Mouse (Mus musculus) heart, embryonic 14.5 days (tissue): ENCODE measurements around the gene Pigz. TPM values are rescaled to one million over a fixed set of nuclear protein-coding genes. Genes with fewer than 3 reads are reported as not detected.
A peak's percentile ranks its signal among the peaks of the same experiment; 100 is the strongest.

Experiments
- ATAC-seq: fragments of 200-750 bp; cut with Nextera tagmentation; 2 replicates; pipeline ENCODE4 v1.8.0; 2017; ENCODE audit warnings: low read depth, moderate TSS enrichment; ENCODE audit not compliant: insufficient number of reproducible peaks, insufficient read depth, low FRiP score
- H3K27ac ChIP-seq, 2 experiments: fragments of 200-500 bp in 1 of 2; fragments of 300-500 bp in 1 of 2; sonication (generic) in 1 of 2; replicated peaks in 1 of 2; 2 replicates each; pipeline ENCODE4 v1.5.1; 2012 to 2014; ENCODE audit warnings: low read depth in 2 of 2, low read length in 2 of 2, control low read depth in 1 of 2, mild to moderate bottlenecking in 1 of 2, mixed read lengths in 1 of 2; ENCODE audit not compliant: control insufficient read depth in 1 of 2, insufficient read depth in 1 of 2
- H3K27me3 ChIP-seq: fragments of 300-500 bp; sonication (generic); 2 replicates; pipeline ENCODE4 v1.6.1; 2014; ENCODE audit warnings: mild to moderate bottlenecking, low read length, control low read depth; ENCODE audit not compliant: control insufficient read depth, insufficient read depth
- H3K36me3 ChIP-seq: fragments of 300-500 bp; sonication (generic); 2 replicates; pipeline ENCODE4 v1.6.1; 2014; ENCODE audit warnings: mild to moderate bottlenecking, control low read depth, low read length, mixed read lengths; ENCODE audit not compliant: control insufficient read depth, insufficient read depth
- H3K4me1 ChIP-seq, 2 experiments: fragments of 200-500 bp in 1 of 2; fragments of 300-500 bp in 1 of 2; sonication (generic) in 1 of 2; 2 replicates each; pipeline ENCODE4 v1.6.1; 2012 to 2014; ENCODE audit warnings: low read length in 2 of 2, control low read depth in 1 of 2, mixed read lengths in 1 of 2; ENCODE audit not compliant: control insufficient read depth in 2 of 2, insufficient read depth in 2 of 2
- H3K4me2 ChIP-seq: fragments of 300-500 bp; sonication (generic); 2 replicates; pipeline ENCODE4 v1.6.1; 2014; ENCODE audit warnings: mild to moderate bottlenecking, low read length
- H3K4me3 ChIP-seq, 2 experiments: fragments of 200-500 bp in 1 of 2; fragments of 300-500 bp in 1 of 2; sonication (generic) in 1 of 2; 2 replicates each; pipeline ENCODE4 v1.5.1; 2012 to 2014; ENCODE audit warnings: low read length in 2 of 2, mild to moderate bottlenecking in 2 of 2, control low read depth in 1 of 2, low read depth in 1 of 2, moderate library complexity in 1 of 2; ENCODE audit not compliant: control insufficient read depth in 1 of 2, insufficient read depth in 1 of 2
- H3K9ac ChIP-seq: fragments of 300-500 bp; sonication (generic); 2 replicates; pipeline ENCODE4 v1.6.1; 2014; ENCODE audit warnings: mild to moderate bottlenecking, low read length
- H3K9me3 ChIP-seq: fragments of 300-500 bp; sonication (generic); 2 replicates; pipeline ENCODE4 v1.6.1; 2016; ENCODE audit warnings: low read length, control low read depth; ENCODE audit not compliant: control insufficient read depth
- WGBS: fragments of 180-500 bp; shearing (Covaris S2); extraction: QIAGEN DNeasy Blood & Tissue Kit; methylation state at CpG from one replicate; pipeline ENCODE4 v1.1.7; 2014; 5-methylcytosine and 5-hydroxymethylcytosine counted together
- polyA plus RNA-seq: library from polyadenylated mRNA; unstranded; fragments of >200 nt; fragmentation: Nextera tagmentation; extraction: Ambion mirVana; gene quantifications from 2 replicates; pipeline ENCODE4 v1.2.1, GENCODE M21; 2014

The Pigz gene
- polyA plus RNA-seq, 1 experiment from 2014 or later, result 0.12 TPM

DNA sequence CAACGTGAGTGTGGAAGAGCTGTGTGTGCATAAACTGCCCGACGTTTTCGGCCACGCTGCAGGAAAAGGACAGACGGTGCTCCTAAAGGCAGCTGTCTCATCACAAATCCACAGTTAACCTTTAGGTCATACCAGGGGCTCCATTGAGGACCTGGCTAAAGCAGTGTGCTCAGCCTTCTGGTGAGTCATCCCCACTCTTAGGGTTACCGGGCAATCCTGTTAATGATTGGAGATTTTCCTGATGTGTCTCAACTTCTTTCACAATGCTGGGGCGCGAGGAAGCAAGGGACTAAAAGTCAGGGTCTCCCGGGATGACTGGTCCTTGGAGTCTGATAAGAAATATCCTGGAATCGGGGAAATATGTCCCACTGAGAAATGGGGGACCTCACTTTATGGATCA lies 15.9 kb upstream of the Pigz start:
- no peak overlapping the region for H3K4me2 ChIP-seq
- H3K9me3 ChIP-seq, result no peaks in the 10 kb centered on the region
- H3K4me3 ChIP-seq, result no peak overlapping the region
- H3K27ac ChIP-seq, result no peak overlapping the region
- peaks cover 0 to 3% of the 10 kb centered on the region in 2 experiments; a peak in 1 of 4 replicates for H3K4me1 ChIP-seq
- H3K27me3 ChIP-seq, result 0 out of 2 replicates have a peak, but pooled peaks cover 5% of the 10 kb centered on the region
- WGBS, result 64% methylated on average over 11 of the region's 11 CpGs
- H3K36me3 ChIP-seq, result no peaks in the 10 kb centered on the region
- no peak overlapping the region for H3K9ac ChIP-seq
- no peak for ATAC-seq

DNA sequence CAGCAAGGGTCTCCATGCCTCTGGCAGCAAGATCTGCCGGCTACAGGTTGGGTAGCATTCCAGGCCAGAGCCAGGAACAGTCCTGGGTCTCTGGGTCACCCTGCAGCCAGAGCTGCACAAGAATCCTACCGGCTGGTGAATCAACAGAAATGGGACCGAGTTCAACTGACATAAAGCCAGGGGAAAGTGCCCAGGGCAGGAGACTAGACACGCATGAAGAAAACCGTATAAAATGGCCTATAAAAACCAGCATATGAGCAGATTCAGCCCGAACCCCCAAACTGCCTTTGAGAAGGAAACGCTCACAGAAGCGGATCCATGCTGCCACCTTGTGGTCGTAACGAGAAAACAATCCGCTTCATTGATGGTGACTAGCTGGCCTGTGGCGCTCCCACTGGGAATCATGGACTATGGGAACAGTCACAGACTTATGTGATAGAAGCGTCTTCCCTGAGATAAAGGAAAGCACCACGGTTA lies 15.4 kb upstream of the Pigz start:
- no peak for ATAC-seq
- Histone ChIP-seq H3K4me3 (peak overlapping the region in 1 of 2 experiments; percentile 29; a peak in 1 of 4 replicates), H3K9ac (peak overlapping the region; percentile 49; the same call in 1 of the 2 replicates), H3K36me3 (no peaks in the 10 kb centered on the region), H3K27ac (no peak overlapping the region), H3K27me3 (0 out of 2 replicates have a peak, but pooled peaks cover 5% of the 10 kb centered on the region), H3K9me3 (no peaks in the 10 kb centered on the region), H3K4me1 (peaks cover 0 to 3% of the 10 kb centered on the region in 2 experiments; a peak in 1 of 4 replicates), H3K4me2 (peak overlapping the region; percentile 56)
- 4% methylated on average over 14 of the region's 14 CpGs for WGBS

DNA sequence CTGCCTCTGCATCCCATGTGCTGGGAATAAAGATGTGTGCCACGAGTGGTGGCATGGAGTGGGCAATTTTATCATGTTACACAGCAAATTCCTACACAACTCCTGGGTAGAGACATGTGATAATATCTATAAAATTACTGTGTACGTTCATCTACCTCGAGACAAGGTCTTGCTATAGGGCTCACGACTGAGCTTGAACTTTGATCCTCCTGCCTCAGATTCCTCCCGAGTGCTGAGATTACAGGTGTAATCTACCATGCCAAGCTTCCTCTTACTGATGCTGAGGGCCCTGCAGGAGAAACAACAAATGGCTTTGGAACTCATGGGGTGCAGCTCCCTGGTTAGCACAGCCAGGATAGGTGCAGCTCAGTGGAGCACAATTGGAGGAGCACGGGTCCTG lies 9.3 kb upstream of the Pigz start:
- Histone ChIP-seq H3K9me3 (no peaks in the 10 kb centered on the region), H3K27ac (no peak overlapping the region), H3K4me3 (no peak overlapping the region), H3K4me1 (peaks cover 3 to 5% of the 10 kb centered on the region in 2 experiments; a peak in 3 of 4 replicates), H3K4me2 (no peak overlapping the region), H3K36me3 (no peaks in the 10 kb centered on the region), H3K27me3 (no peaks in the 10 kb centered on the region), H3K9ac (no peak overlapping the region)
- ATAC-seq, result no peak
- WGBS, result 85% methylated on average over 6 of the region's 6 CpGs

DNA sequence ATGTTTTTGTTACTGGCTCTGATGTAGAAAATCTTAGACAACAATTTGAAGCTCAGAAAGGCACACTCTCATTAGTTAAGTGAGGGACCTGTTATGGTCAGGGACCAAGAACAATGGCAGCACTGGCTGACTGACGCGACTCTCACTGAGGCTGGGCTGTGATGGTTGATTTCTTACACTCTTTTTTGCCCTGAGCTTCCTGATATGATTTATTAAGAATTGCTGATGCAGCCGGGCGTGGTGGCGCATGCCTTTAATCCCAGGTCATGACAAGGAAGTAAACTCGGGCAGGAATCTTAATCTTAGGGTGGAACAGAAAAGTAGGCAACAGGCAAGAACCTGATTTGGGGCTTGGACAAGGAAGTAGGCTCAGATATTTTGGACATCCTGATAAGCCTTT lies 7.6 kb upstream of the Pigz start:
- no peak overlapping the region for H3K9ac ChIP-seq
- 82% methylated on average over 6 of the region's 6 CpGs for WGBS

DNA sequence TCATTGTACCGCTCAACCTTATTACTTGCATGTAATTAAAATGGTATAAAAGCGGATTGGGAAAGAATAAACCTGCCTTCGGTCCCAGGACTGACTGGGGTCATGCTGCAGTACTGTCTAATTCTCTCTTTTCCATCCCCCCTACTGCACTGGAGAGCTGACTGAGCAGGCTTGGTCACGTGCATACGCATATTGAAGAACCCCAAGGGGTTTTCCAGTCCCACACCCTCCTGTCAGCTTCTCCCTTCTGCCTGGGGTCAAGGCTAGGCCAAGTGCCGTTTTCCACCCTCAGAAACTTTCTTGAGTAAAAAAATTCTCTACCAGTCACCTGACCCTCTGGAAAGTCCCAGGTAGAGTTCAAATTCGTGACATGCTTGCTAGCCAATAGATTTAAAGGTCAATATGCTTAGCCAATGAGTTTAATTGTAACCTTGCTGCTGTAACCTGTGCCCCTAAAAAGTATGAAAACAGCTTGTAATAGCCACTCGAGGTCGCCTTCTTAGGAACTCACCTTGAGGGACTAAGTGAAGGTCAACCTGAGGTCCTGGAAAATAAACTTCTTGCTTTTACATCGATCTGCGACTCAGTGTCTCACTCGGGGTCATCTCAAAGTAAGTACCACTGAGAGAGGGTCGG lies 7.0 kb upstream of the Pigz start:
- Histone ChIP-seq H3K9ac (no peak overlapping the region), H3K4me1 (peaks cover 3 to 5% of the 10 kb centered on the region in 2 experiments; a peak in 3 of 4 replicates), H3K27me3 (no peaks in the 10 kb centered on the region), H3K4me3 (no peak overlapping the region), H3K9me3 (no peaks in the 10 kb centered on the region), H3K36me3 (no peaks in the 10 kb centered on the region), H3K4me2 (no peak overlapping the region), H3K27ac (no peak overlapping the region)
- ATAC-seq, result no peak
- WGBS, result 87% methylated on average over 13 of the region's 13 CpGs

More for the DNA sequence above, 7.6 kb upstream of the Pigz start:
- Histone ChIP-seq H3K4me3 (no peak overlapping the region), H3K4me2 (no peak overlapping the region), H3K4me1 (peaks cover 3 to 5% of the 10 kb centered on the region in 2 experiments; a peak in 3 of 4 replicates), H3K9me3 (no peaks in the 10 kb centered on the region), H3K27me3 (no peaks in the 10 kb centered on the region), H3K27ac (no peak overlapping the region), H3K36me3 (no peaks in the 10 kb centered on the region)
- no peak for ATAC-seq

DNA sequence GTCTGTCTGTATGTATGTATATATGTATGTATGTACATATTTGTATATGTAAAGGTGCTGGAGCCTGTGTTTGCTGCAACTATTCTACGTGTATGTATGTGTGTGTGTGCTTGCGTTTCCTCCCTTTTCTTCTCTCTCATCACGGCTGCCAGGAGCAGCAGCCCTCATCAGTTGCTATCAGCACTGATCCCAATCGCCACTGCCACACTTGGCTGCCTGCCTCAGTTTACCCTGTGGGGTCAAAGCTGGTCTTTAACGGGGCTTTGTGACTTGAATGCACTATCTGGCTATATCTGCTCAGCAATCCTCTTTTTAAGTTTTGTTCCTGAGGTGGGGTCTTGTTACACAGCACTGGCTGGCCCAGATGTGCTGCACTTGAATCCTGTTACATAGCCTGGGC lies 6.2 kb upstream of the Pigz start:
- H3K9me3 ChIP-seq, result no peaks in the 10 kb centered on the region
- no peak overlapping the region for H3K27ac ChIP-seq
- H3K4me1 ChIP-seq, result peaks cover 3 to 5% of the 10 kb centered on the region in 2 experiments; a peak in 3 of 4 replicates
- no peaks in the 10 kb centered on the region for H3K36me3 ChIP-seq
- no peak overlapping the region for H3K4me2 ChIP-seq
- no peak for ATAC-seq
- 78% methylated on average over 5 of the region's 5 CpGs for WGBS
- no peaks in the 10 kb centered on the region for H3K27me3 ChIP-seq
- no peak overlapping the region for H3K4me3 ChIP-seq
- no peak overlapping the region for H3K9ac ChIP-seq

DNA sequence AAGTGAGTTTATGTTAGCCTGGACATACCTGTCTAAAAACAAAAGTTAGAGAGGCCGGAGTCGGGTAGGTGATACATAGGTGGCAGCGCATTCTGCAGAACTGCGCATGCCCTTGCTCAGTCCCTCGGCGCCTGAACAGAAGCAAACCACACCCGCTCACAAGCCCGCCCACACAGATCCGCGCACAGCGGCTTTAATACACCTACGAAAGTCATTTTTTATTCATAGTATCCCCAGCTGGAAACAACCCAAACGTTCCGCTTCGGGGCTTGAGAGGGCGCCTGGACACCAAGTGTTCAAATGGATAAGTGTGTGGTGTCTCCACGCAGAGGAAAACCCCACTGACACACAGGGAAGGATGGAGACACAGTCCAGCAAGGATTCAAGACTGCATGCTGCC lies 2.3 kb upstream of the Pigz start:
- H3K9me3 ChIP-seq, result no peaks in the 10 kb centered on the region
- no peak overlapping the region for H3K4me3 ChIP-seq
- H3K4me2 ChIP-seq, result peak overlapping the region; percentile 37; the same call in 1 of the 2 replicates
- H3K4me1 ChIP-seq, result peaks cover 14 to 18% of the 10 kb centered on the region in 2 experiments
- ATAC-seq, result no peak
- no peak overlapping the region for H3K27ac ChIP-seq
- no peaks in the 10 kb centered on the region for H3K36me3 ChIP-seq
- H3K27me3 ChIP-seq, result peaks cover 27% of the 10 kb centered on the region
- 51% methylated on average over 17 of the region's 17 CpGs for WGBS
- no peak overlapping the region for H3K9ac ChIP-seq
